Mouse (Mus musculus): ENCODE measurements around the gene Plppr3. TPM values are rescaled to one million over a fixed set of nuclear protein-coding genes. Genes with fewer than 3 reads are reported as not detected.

Plppr3 gene
- polyA plus RNA-seq, 1 experiment from 2014 or later, result 14.2 TPM

- H3K27ac ChIP-seq (ENCODE audit: poor library complexity, severe bottlenecking), result no peak overlapping the region
- no peak overlapping the region for H3K4me3 ChIP-seq
- H3K9me3 ChIP-seq (replicated peaks), result no peaks in the 10 kb centered on the region
- peaks cover 3% of the 10 kb centered on the region for H3K4me1 ChIP-seq (replicated peaks)
- no peaks in the 10 kb centered on the region for H3K27me3 ChIP-seq (replicated peaks)
- no peak overlapping the region for H3K4me2 ChIP-seq
- H3K9ac ChIP-seq, result no peak overlapping the region
- WGBS, result 74% methylated on average over 2 of the region's 2 CpGs
- H3K36me3 ChIP-seq, result peaks cover 47% of the 10 kb centered on the region
- no peak for ATAC-seq (ENCODE audit: insufficient number of reproducible peaks, low FRiP score)
These were observed 57.3 kb downstream of the Plppr3 start for GRCm38 (mm10) chr10:79817111-79817510.

GRCm38 (mm10) chr10:79815671-79816494 is 58.6 kb downstream of the Plppr3 start:
- H3K36me3 ChIP-seq, result peaks cover 48% of the 10 kb centered on the region
- ATAC-seq (ENCODE audit: insufficient number of reproducible peaks, low FRiP score), result no peak
- H3K4me3 ChIP-seq, result no peak overlapping the region
- H3K27ac ChIP-seq (ENCODE audit: poor library complexity, severe bottlenecking), result no peak overlapping the region
- H3K9me3 ChIP-seq (replicated peaks), result no peaks in the 10 kb centered on the region
- H3K9ac ChIP-seq, result no peak overlapping the region
- 86% methylated on average over 12 of the region's 12 CpGs for WGBS
- H3K4me1 ChIP-seq (replicated peaks), result no peaks in the 10 kb centered on the region; the same call in 1 of the 2 replicates
- no peaks in the 10 kb centered on the region for H3K27me3 ChIP-seq (replicated peaks)
- no peak overlapping the region for H3K4me2 ChIP-seq

- Histone ChIP-seq H3K4me1 (replicated peaks) (no peaks in the 10 kb centered on the region; the same call in 1 of the 2 replicates), H3K27ac (ENCODE audit: poor library complexity, severe bottlenecking) (no peak overlapping the region), H3K9ac (no peak overlapping the region), H3K4me2 (no peak overlapping the region), H3K36me3 (peaks cover 42% of the 10 kb centered on the region), H3K27me3 (replicated peaks) (no peaks in the 10 kb centered on the region), H3K4me3 (no peak overlapping the region), H3K9me3 (replicated peaks) (no peaks in the 10 kb centered on the region)
- ATAC-seq (ENCODE audit: insufficient number of reproducible peaks, low FRiP score), result no peak
- 79% methylated on average over 5 of the region's 5 CpGs for WGBS
These were observed 60.1 kb downstream of the Plppr3 start for GRCm38 (mm10) chr10:79814271-79814842.

GRCm38 (mm10) chr10:79811736-79812637 is 62.4 kb downstream of the Plppr3 start:
- Histone ChIP-seq H3K27ac (ENCODE audit: poor library complexity, severe bottlenecking) (no peak overlapping the region), H3K4me1 (replicated peaks) (peaks cover 8% of the 10 kb centered on the region; the same call in 1 of the 2 replicates)
- 27% methylated on average over 15 of the region's 15 CpGs for WGBS

More at GRCm38 (mm10) chr10:79811736-79812637, 62.4 kb downstream of the Plppr3 start:
- Histone ChIP-seq H3K9ac (no peak overlapping the region), H3K4me2 (no peak overlapping the region), H3K4me3 (no peak overlapping the region), H3K36me3 (peaks cover 27% of the 10 kb centered on the region), H3K27me3 (replicated peaks) (no peaks in the 10 kb centered on the region), H3K9me3 (replicated peaks) (no peaks in the 10 kb centered on the region)
- peak; percentile 38; the same call in 1 of the 2 replicates for ATAC-seq (ENCODE audit: insufficient number of reproducible peaks, low FRiP score)

Small RNA genes within 50 kb of the gene (microRNA-seq; reads per million reads assigned to microRNA genes)
- not detected for gene Mir6910

Other genes starting within 250 kb of the Plppr3 start
- 2.7 and 3.0 TPM in 2 replicates for gene Shc2, start 236.7 kb downstream of the Plppr3 start, polyA plus RNA-seq (2016; fragmentation: Nextera tagmentation; extraction: Ambion mirVana)
- gene Odf3l2, start 228.9 kb downstream of the Plppr3 start, polyA plus RNA-seq (2016; fragmentation: Nextera tagmentation; extraction: Ambion mirVana), result not detected in 2 replicates
- 0.23 and 1.0 TPM in 2 replicates for gene Madcam1, start 210.1 kb downstream of the Plppr3 start, polyA plus RNA-seq (2016; fragmentation: Nextera tagmentation; extraction: Ambion mirVana)
- gene Tpgs1, start 205.3 kb downstream of the Plppr3 start, polyA plus RNA-seq (2016; fragmentation: Nextera tagmentation; extraction: Ambion mirVana), result 41.9 and 46.0 TPM in 2 replicates
- gene Cdc34, start 192.4 kb downstream of the Plppr3 start, polyA plus RNA-seq (2016; fragmentation: Nextera tagmentation; extraction: Ambion mirVana), result 151 and 152 TPM in 2 replicates
- 0.78 and 0.83 TPM in 2 replicates for gene Gzmm, start 185.6 kb downstream of the Plppr3 start, polyA plus RNA-seq (2016; fragmentation: Nextera tagmentation; extraction: Ambion mirVana)
- 1,289 and 1,310 TPM in 2 replicates for gene Bsg, start 170.1 kb downstream of the Plppr3 start, polyA plus RNA-seq (2016; fragmentation: Nextera tagmentation; extraction: Ambion mirVana)
- gene Hcn2, start 158.0 kb downstream of the Plppr3 start, polyA plus RNA-seq (2016; fragmentation: Nextera tagmentation; extraction: Ambion mirVana), result not detected in 2 replicates
- 35.4 and 35.9 TPM in 2 replicates for gene Polrmt, start 128.1 kb downstream of the Plppr3 start, polyA plus RNA-seq (2016; fragmentation: Nextera tagmentation; extraction: Ambion mirVana)
- 0.22 and 0.38 TPM in 2 replicates for gene Fgf22, start 119.6 kb downstream of the Plppr3 start, polyA plus RNA-seq (2016; fragmentation: Nextera tagmentation; extraction: Ambion mirVana)
- gene Rnf126, start 107.7 kb downstream of the Plppr3 start, polyA plus RNA-seq (2016; fragmentation: Nextera tagmentation; extraction: Ambion mirVana), result 78.7 and 78.9 TPM in 2 replicates
- gene Fstl3, start 97.4 kb downstream of the Plppr3 start, polyA plus RNA-seq (2016; fragmentation: Nextera tagmentation; extraction: Ambion mirVana), result 21.1 and 21.9 TPM in 2 replicates
- 0.24 TPM in 1 of 2 replicates, not detected in the other for gene Prss57, start 83.7 kb downstream of the Plppr3 start, polyA plus RNA-seq (2016; fragmentation: Nextera tagmentation; extraction: Ambion mirVana)
- 72.4 and 80.8 TPM in 2 replicates for gene Palm, start 81.1 kb downstream of the Plppr3 start, polyA plus RNA-seq (2016; fragmentation: Nextera tagmentation; extraction: Ambion mirVana)
- 0.40 and 0.60 TPM in 2 replicates for gene Misp, start 53.6 kb downstream of the Plppr3 start, polyA plus RNA-seq (2016; fragmentation: Nextera tagmentation; extraction: Ambion mirVana)
- gene Ptbp1, start 20.2 kb downstream of the Plppr3 start, polyA plus RNA-seq (2016; fragmentation: Nextera tagmentation; extraction: Ambion mirVana), result 139 and 142 TPM in 2 replicates
- gene Prtn3, start 158 bp downstream of the Plppr3 start, polyA plus RNA-seq (2016; fragmentation: Nextera tagmentation; extraction: Ambion mirVana), result 1.8 and 2.0 TPM in 2 replicates
- gene Elane, start 11.6 kb upstream of the Plppr3 start, polyA plus RNA-seq (2016; fragmentation: Nextera tagmentation; extraction: Ambion mirVana), result 0.47 TPM in 1 of 2 replicates, not detected in the other
- not detected in 2 replicates for gene Cfd, start 16.2 kb upstream of the Plppr3 start, polyA plus RNA-seq (2016; fragmentation: Nextera tagmentation; extraction: Ambion mirVana)
- gene Med16, start 34.3 kb upstream of the Plppr3 start, polyA plus RNA-seq (2016; fragmentation: Nextera tagmentation; extraction: Ambion mirVana), result 48.3 and 50.1 TPM in 2 replicates
- gene Gm26602, start 36.2 kb upstream of the Plppr3 start, polyA plus RNA-seq (2016; fragmentation: Nextera tagmentation; extraction: Ambion mirVana), result 16.8 and 19.3 TPM in 2 replicates
- 0.45 and 0.55 TPM in 2 replicates for gene Kiss1r, start 42.3 kb upstream of the Plppr3 start, polyA plus RNA-seq (2016; fragmentation: Nextera tagmentation; extraction: Ambion mirVana)
- 92.8 and 97.3 TPM in 2 replicates for gene R3hdm4, start 46.6 kb upstream of the Plppr3 start, polyA plus RNA-seq (2016; fragmentation: Nextera tagmentation; extraction: Ambion mirVana)
- gene Arid3a, start 52.4 kb upstream of the Plppr3 start, polyA plus RNA-seq (2016; fragmentation: Nextera tagmentation; extraction: Ambion mirVana), result 6.3 and 8.3 TPM in 2 replicates
- 78.8 and 89.6 TPM in 2 replicates for gene Wdr18, start 85.5 kb upstream of the Plppr3 start, polyA plus RNA-seq (2016; fragmentation: Nextera tagmentation; extraction: Ambion mirVana)
- gene Grin3b, start 96.1 kb upstream of the Plppr3 start, polyA plus RNA-seq (2016; fragmentation: Nextera tagmentation; extraction: Ambion mirVana), result 0.12 and 0.29 TPM in 2 replicates
- gene Tmem259, start 109.7 kb upstream of the Plppr3 start, polyA plus RNA-seq (2016; fragmentation: Nextera tagmentation; extraction: Ambion mirVana), result 20.8 and 20.9 TPM in 2 replicates
- 302 and 307 TPM in 2 replicates for gene Cnn2, start 114.0 kb upstream of the Plppr3 start, polyA plus RNA-seq (2016; fragmentation: Nextera tagmentation; extraction: Ambion mirVana)
- 4.5 and 5.1 TPM in 2 replicates for gene Abca7, start 121.9 kb upstream of the Plppr3 start, polyA plus RNA-seq (2016; fragmentation: Nextera tagmentation; extraction: Ambion mirVana)
- 7.5 and 8.5 TPM in 2 replicates for gene Arhgap45, start 142.0 kb upstream of the Plppr3 start, polyA plus RNA-seq (2016; fragmentation: Nextera tagmentation; extraction: Ambion mirVana)
- 132 and 135 TPM in 2 replicates for gene Polr2e, start 165.2 kb upstream of the Plppr3 start, polyA plus RNA-seq (2016; fragmentation: Nextera tagmentation; extraction: Ambion mirVana)
- 677 and 717 TPM in 2 replicates for gene Gpx4, start 172.5 kb upstream of the Plppr3 start, polyA plus RNA-seq (2016; fragmentation: Nextera tagmentation; extraction: Ambion mirVana)
- 13.0 and 14.6 TPM in 2 replicates for gene Sbno2, start 230.9 kb upstream of the Plppr3 start, polyA plus RNA-seq (2016; fragmentation: Nextera tagmentation; extraction: Ambion mirVana)
- gene Stk11, start 241.2 kb upstream of the Plppr3 start, polyA plus RNA-seq (2016; fragmentation: Nextera tagmentation; extraction: Ambion mirVana), result 10.8 and 13.8 TPM in 2 replicates